Comparison of ENCODE assay signal across 21 mouse cellular contexts in the genomic region with DNA sequence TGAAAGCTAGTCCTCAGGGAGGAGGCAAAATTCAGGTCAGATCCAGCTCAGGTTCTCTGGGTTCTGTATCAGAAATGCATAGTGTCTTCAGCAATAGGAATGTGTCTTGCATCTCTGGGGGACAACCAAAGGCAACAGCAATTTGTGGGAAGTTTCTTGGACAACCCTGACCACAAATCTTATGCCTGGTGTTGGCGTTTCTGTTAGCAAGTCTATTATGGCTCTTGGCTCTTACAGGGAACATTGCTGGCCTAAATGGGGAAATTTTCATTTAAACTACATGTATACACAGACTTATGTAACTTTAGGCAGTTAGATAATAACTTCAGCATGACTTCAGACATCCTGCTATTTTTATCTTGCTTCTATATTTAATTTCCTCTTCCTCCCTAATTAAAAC. TPM values are rescaled to one million over a fixed set of nuclear protein-coding genes. Genes with fewer than 3 reads are reported as not detected.
DNase-seq lines count a peak whose midpoint lies in the region; TF ChIP-seq lines count a peak whose summit lies in the region.
"Had no signal": no experiment of that assay in that cellular context is flagged by ENCODE, and none has a peak within 500 bp of the region (broad histone marks: within the 10 kb centered on the region; RNA-seq: fewer than 3 reads in every experiment).

No protein-coding gene starts in this region.

- 95% methylated on average over 1 of the region's 1 CpGs for WGBS in heart, embryonic 10.5 days

- H3K9ac ChIP-seq in MEL (ENCODE audit: control insufficient read depth, low read depth, low read length, poor library complexity, severe bottlenecking) = no peak overlapping the region
- H3K9ac ChIP-seq: embryonic facial prominence, embryonic 13.5 days; embryonic facial prominence, embryonic 15.5 days; forebrain, embryonic 12.5 days had no signal

- no peak overlapping the region for H3K4me3 ChIP-seq in heart, embryonic 10.5 days
- no peak overlapping the region for H3K4me3 ChIP-seq in MEL (ENCODE audit: control insufficient read depth in 1 of 2, insufficient read depth in 1 of 2, low read depth in 2 of 2, low read length in 2 of 2)
- H3K4me3 ChIP-seq: embryonic facial prominence, embryonic 13.5 days; embryonic facial prominence, embryonic 15.5 days; erythroblast, embryonic 14.5 days; forebrain, embryonic 10.5 days; forebrain, embryonic 12.5 days had no signal

- no peaks in the 10 kb centered on the region for H3K27me3 ChIP-seq in heart, embryonic 10.5 days (ENCODE audit: insufficient read depth, poor library complexity, severe bottlenecking)
- no peaks in the 10 kb centered on the region for H3K27me3 ChIP-seq in MEL (ENCODE audit: control insufficient read depth in 1 of 2, insufficient read depth in 2 of 2, low read length in 2 of 2)
- H3K27me3 ChIP-seq: embryonic facial prominence, embryonic 13.5 days; embryonic facial prominence, embryonic 15.5 days; forebrain, embryonic 12.5 days; Patski had no signal

- H3K4me1 ChIP-seq in heart, embryonic 10.5 days = no peaks in the 10 kb centered on the region
- peaks cover 11 to 18% of the 10 kb centered on the region in 2 experiments for H3K4me1 ChIP-seq in MEL (ENCODE audit: control insufficient read depth in 1 of 2, insufficient read depth in 2 of 2, low read length in 2 of 2)
- H3K4me1 ChIP-seq: embryonic facial prominence, embryonic 15.5 days; forebrain, embryonic 10.5 days; forebrain, embryonic 12.5 days had no signal

- H3K27ac ChIP-seq in heart, embryonic 10.5 days = no peak overlapping the region
- no peak overlapping the region for H3K27ac ChIP-seq in MEL (ENCODE audit: control insufficient read depth, low read depth, low read length)
- H3K27ac ChIP-seq: embryonic facial prominence, embryonic 13.5 days; embryonic facial prominence, embryonic 15.5 days; forebrain, embryonic 10.5 days; forebrain, embryonic 12.5 days had no signal

- no peak for TF ChIP-seq POLR2A in MEL (IDR thresholded peaks at IDR 0.05; ENCODE audit: control insufficient read depth in 1 of 2, insufficient read depth in 1 of 2, low read depth in 1 of 2, low read length in 2 of 2, poor library complexity in 1 of 2)

- no peak for TF ChIP-seq CTCF in MEL (IDR thresholded peaks at IDR 0.05 in 2 of 3, conservative IDR thresholded peaks at IDR 0.05 in 1 of 3; ENCODE audit: control insufficient read depth in 1 of 3, insufficient read depth in 1 of 3, low read depth in 2 of 3, low read length in 3 of 3, poor library complexity in 1 of 3, severe bottlenecking in 1 of 3)

- H3K9me3 ChIP-seq in heart, embryonic 10.5 days = no peaks in the 10 kb centered on the region
- no peaks in the 10 kb centered on the region for H3K9me3 ChIP-seq in MEL (replicated peaks; ENCODE audit: insufficient read depth, low read length)
- H3K9me3 ChIP-seq: embryonic facial prominence, embryonic 13.5 days; embryonic facial prominence, embryonic 15.5 days; forebrain, embryonic 10.5 days; forebrain, embryonic 12.5 days had no signal

- H3K36me3 ChIP-seq in heart, embryonic 10.5 days = peaks cover 39% of the 10 kb centered on the region
- peaks cover 15 to 32% of the 10 kb centered on the region in 2 experiments for H3K36me3 ChIP-seq in MEL (ENCODE audit: control insufficient read depth in 1 of 2, insufficient read depth in 2 of 2, low read length in 2 of 2)

- H3K79me2 ChIP-seq in MEL (ENCODE audit: control insufficient read depth, insufficient read depth, low read length, poor library complexity) = no peaks in the 10 kb centered on the region

- no peak for TF ChIP-seq RAD21 in MEL (IDR thresholded peaks at IDR 0.05; ENCODE audit: low read depth, low read length)

- peak; percentile 17 for DNase-seq in heart, adult 11 months
- DNase-seq in heart, embryonic 10.5 days (ENCODE audit: low spot score) = no peak
- no peak for DNase-seq in MEL (ENCODE audit: low read depth, low spot score)
- peak; percentile 22 for DNase-seq in brain, adult 2 months (ENCODE audit: low read depth, low spot score)
- no peak for DNase-seq in right cerebral cortex, adult 2 months (ENCODE audit: low spot score in 2 of 2)
- DNase-seq: adrenal gland, adult 8-10 months; adrenal gland, postnatal 14 days; adrenal gland, postnatal 36 days; cerebellum, adult 11 months; cerebellum, adult 18-20 months; cerebellum, adult 8-10 months; cerebellum, adult 9-11 months; cerebellum, postnatal 14 days; cerebellum, postnatal 36 days; embryo, embryonic 11 days had no signal

- peak in 1 of 2 experiments; percentile 16; a peak in 1 of 4 replicates for TF ChIP-seq EP300 in MEL (IDR thresholded peaks at IDR 0.05; ENCODE audit: low read depth in 1 of 2, low read length in 2 of 2)

TF ChIP-seq in MEL, 35 proteins besides CTCF, POLR2A, EP300 and RAD21:
- TF ChIP-seq USF2 (IDR thresholded peaks at IDR 0.05; ENCODE audit: borderline replicate concordance in 1 of 2, insufficient read depth in 1 of 2, low read depth in 1 of 2, low read length in 2 of 2) (no peak), MEF2A (IDR thresholded peaks at IDR 0.05; ENCODE audit: extremely low read depth, insufficient replicate concordance, low read depth, low read length, poor library complexity, severe bottlenecking) (peak; percentile 73; the same call in 1 of the 2 replicates)

RNA-seq across cellular contexts. Expression of a gene that starts 18.6 kb away (rescaled TPM):
- polyA plus RNA-seq in heart, embryonic 10.5 days (2016; fragmentation: Nextera tagmentation; extraction: Ambion mirVana) = 80.8 and 91.5 TPM in 2 replicates
- total RNA-seq in MEL (2012; rRNA removed) = 13.3 and 19.2 TPM in 2 replicates
- 100 to 1,000 TPM in 1 of 2 experiments, 10 to 100 TPM in 1; 52.8 to 110 TPM for polyA plus RNA-seq in MEL (2012; ENCODE audit: insufficient read depth in 1 of 2, insufficient read length in 2 of 2, low read depth in 1 of 2, low replicate concordance in 2 of 2, missing spikeins in 1 of 2)

Comparison
In these comparisons a context has a peak if more than half of its experiments do, and no peak if none do; other contexts are left out.
1. DNase-seq: peak in heart, adult 11 months (single experiment) and brain, adult 2 months (single experiment); none in heart, embryonic 10.5 days (single experiment), MEL (single experiment) and right cerebral cortex, adult 2 months (0 of 2).